Mouse (Mus musculus) heart, postnatal 0 days (tissue): ENCODE data around the gene Sertad2.

Experiments used
- CTCF ChIP-seq: IDR thresholded peaks from 2 replicates; pipeline ENCODE4 v1.5.1; 2016; ENCODE audit warnings: antibody characterized with exemption, control low read depth, low read depth
- EP300 ChIP-seq: IDR thresholded peaks from 2 replicates; pipeline ENCODE4 v1.6.1; 2016; ENCODE audit warnings: antibody characterized with exemption, low read depth

DNA sequence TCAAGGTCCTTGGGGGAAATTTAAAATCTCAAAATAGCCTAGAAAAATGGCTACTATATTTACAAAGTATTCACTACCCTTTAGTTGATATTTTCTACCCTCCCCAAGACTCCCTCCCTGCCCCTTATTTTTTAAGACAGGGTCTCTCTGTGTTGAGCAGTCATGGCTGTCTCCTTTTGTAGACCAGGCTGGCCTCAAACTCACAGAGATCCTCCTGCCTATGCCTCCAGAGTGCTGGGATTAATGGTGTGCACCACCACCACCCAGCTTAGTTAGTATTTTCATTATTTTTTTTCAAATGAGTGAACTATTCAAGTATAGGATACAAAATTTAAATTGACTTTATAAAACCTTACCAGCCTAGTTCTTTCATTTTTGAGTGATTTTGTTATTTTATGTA, 94.0 kb downstream of the Sertad2 start:
- TF ChIP-seq CTCF (no peak), EP300 (no peak)
